Mouse (Mus musculus): ENCODE data around the gene Hist2h3c2.
"Not testable (repeated sequence)": the region's sequence is repeated elsewhere in the genome, so short reads cannot be mapped to it uniquely, and the experiment has no call there.

Hist2h3c2 gene

GRCm38 (mm10) chr3:96260220-96260619 lies 21.3 kb upstream of the Hist2h3c2 start:
- DNase-seq, result no peak

GRCm38 (mm10) chr3:96257190-96257589 lies 18.3 kb upstream of the Hist2h3c2 start:
- DNase-seq, result no peak

- peak; percentile 49 for DNase-seq
Observed at GRCm38 (mm10) chr3:96255926-96256593, 17.1 kb upstream of the Hist2h3c2 start.

- DNase-seq, result no peak
Observed at GRCm38 (mm10) chr3:96254683-96255355, 15.9 kb upstream of the Hist2h3c2 start.

GRCm38 (mm10) chr3:96251787-96252186 lies 12.9 kb upstream of the Hist2h3c2 start:
- no peak for DNase-seq

- DNase-seq, result no peak
Observed at GRCm38 (mm10) chr3:96250890-96251289, 12.0 kb upstream of the Hist2h3c2 start.

GRCm38 (mm10) chr3:96249034-96249345 lies 10.1 kb upstream of the Hist2h3c2 start:
- no peak for DNase-seq

GRCm38 (mm10) chr3:96248141-96249033 lies 9.5 kb upstream of the Hist2h3c2 start:
- no peak for DNase-seq

GRCm38 (mm10) chr3:96247356-96248140 lies 8.6 kb upstream of the Hist2h3c2 start:
- no peak for DNase-seq

GRCm38 (mm10) chr3:96246427-96246856 lies 7.5 kb upstream of the Hist2h3c2 start, which contains the start of gene Hist2h3c1:
Gene Hist2h3c1, plus strand, starts transcription at chr3:96246685.
- DNase-seq, result not testable (repeated sequence)

GRCm38 (mm10) chr3:96246018-96246417 lies 7.1 kb upstream of the Hist2h3c2 start:
- not testable (repeated sequence) for DNase-seq

GRCm38 (mm10) chr3:96245003-96245886 lies 6.3 kb upstream of the Hist2h3c2 start, which contains the start of gene Hist2h2aa1:
Gene Hist2h2aa1, plus strand, starts transcription at chr3:96245497.
- DNase-seq, result peak; percentile 87

- DNase-seq, result no peak
Observed at GRCm38 (mm10) chr3:96243921-96244572, 5.1 kb upstream of the Hist2h3c2 start.

GRCm38 (mm10) chr3:96240799-96241197 lies 1.9 kb upstream of the Hist2h3c2 start:
- no peak for DNase-seq

GRCm38 (mm10) chr3:96239949-96240798 lies 1.2 kb upstream of the Hist2h3c2 start, which contains the start of gene Hist2h2aa2:
Gene Hist2h2aa2, minus strand, starts transcription at chr3:96240276.
- peak; percentile 97 for DNase-seq

GRCm38 (mm10) chr3:96237904-96238511 lies 919 bp downstream of the Hist2h3c2 start:
- no peak for DNase-seq

GRCm38 (mm10) chr3:96237335-96237903 lies 1.5 kb downstream of the Hist2h3c2 start:
- no peak for DNase-seq

- no peak for DNase-seq
Observed at GRCm38 (mm10) chr3:96236834-96237334, 2.0 kb downstream of the Hist2h3c2 start.

- DNase-seq, result no peak
Observed at GRCm38 (mm10) chr3:96235836-96236235, 3.1 kb downstream of the Hist2h3c2 start.

Data from lung, postnatal 10 days (tissue).